Mouse (Mus musculus) retina, adult 2 months (tissue): ENCODE data around the gene Ifi47.

Source experiments
- DNase-seq: peaks from one replicate; pipeline ENCODE4 v3.0.0-alpha.2; 2012; ENCODE audit warnings: low read depth, low spot score

Ifi47 gene

DNA sequence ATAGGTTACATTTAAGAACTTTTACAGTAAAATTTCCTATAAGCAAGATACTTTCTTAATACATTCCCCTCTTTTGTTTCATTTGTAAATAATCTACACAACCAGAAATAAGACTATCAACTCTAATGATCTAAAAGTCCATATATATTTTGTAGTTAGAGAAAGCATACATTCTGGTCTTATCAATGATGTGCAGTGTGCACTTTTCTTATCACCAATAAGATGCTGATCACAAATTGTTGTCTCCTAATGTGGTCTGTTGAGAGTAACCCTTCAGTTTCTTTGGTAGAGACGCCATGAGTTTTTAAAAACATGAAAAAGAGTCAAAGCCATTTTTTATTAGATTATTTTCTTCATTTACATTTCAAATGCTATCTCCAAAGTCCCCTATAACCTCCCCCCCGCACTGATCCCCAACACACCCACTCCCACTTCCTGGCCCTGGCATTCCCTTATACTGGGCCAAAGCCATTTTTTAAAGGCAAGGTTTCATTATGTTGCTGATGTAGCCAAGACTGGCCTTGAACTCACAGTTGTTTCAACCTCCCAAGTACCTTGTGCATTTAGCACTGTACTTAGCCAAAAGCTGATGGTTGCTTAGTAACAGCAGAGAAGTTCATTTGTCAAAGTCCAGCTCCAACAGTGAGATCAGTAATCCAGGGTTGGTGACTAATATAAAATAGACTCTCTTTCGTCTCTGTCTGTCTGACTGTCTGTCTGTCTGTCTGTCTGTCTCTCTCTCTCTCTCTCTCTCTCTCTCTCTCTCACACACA, 13.5 kb downstream of the Ifi47 start:
- no peak for DNase-seq

DNA sequence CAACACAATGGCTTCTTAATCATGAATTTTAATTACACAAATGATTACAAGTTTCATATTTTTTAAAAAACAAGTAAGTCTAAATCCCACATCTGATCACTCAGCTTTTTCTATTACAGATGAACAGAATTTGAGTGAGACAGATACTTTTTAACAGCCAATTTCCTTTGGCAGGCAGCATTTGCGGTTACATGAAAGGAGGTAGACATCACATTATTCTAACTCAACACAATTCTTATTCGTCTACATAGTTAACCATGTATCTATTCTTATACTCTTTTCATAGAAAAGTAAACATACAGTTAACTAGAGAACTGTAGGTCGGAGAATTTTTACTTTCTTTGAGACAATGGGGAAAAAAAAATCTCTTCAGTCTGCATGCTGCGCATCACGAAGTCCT, 14.2 kb downstream of the Ifi47 start:
- no peak for DNase-seq

DNA sequence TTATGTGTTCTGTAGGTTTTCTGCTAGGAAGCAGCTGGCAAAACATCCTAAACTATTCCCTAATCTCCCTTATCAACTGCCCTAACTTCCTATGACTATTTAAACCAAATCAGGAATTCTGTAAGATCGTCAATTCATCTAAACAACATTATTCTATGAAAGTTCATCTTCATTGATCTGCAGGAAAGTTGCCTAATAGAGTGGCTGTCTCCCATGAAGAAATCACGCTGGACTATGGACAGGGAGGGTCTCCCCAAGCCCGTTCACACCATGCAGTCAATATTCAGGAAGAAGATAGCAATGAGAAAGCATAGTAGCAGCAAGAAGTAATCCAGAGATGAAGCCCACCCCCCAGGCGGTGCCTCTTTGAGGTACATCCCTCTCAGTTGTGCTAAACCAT, 14.8 kb downstream of the Ifi47 start:
- no peak for DNase-seq

DNA sequence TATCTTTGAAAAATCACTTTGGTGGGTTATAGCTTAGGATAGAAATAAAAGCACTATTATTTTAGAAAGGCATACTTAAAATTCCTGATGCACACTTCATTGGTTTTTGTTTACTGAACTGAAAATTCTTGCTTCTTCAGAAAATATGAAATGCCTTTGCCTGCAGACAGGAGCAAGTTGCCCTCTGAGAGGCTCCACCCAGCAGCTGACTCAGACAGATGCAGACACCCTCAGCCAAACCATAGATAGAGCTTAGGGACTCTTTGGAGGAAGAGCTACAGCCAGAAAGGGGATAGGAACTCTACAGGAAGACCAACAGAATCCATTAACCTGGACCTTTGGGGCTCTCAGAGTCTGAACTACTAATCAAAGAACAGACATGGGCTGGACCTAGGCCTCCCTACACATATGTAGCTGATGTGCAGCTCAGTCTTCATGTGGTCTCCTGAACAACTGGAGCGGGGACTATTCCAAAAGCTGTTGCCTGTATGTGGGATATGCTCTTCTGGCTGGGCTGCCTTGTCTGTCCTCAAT, 15.7 kb downstream of the Ifi47 start:
- no peak for DNase-seq

DNA sequence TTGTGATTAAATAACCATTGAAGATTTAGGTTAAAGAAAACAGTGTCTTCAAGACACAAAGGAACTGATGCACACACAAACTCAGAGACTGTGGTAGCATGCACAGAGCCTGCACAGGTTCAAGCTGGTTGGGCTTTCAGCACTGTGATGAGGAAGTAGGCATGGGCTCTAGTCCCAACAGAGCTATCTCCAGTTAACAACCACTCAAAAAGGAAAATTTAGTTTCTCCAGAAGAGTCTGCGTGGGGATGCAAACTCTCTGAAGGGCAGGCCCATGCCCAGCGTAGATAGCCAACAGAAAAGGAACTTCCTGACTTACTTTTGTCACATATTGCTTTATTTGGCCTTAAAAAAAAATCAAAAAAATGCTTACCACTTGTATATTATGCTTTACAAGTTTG, 16.4 kb downstream of the Ifi47 start:
- DNase-seq = no peak

DNA sequence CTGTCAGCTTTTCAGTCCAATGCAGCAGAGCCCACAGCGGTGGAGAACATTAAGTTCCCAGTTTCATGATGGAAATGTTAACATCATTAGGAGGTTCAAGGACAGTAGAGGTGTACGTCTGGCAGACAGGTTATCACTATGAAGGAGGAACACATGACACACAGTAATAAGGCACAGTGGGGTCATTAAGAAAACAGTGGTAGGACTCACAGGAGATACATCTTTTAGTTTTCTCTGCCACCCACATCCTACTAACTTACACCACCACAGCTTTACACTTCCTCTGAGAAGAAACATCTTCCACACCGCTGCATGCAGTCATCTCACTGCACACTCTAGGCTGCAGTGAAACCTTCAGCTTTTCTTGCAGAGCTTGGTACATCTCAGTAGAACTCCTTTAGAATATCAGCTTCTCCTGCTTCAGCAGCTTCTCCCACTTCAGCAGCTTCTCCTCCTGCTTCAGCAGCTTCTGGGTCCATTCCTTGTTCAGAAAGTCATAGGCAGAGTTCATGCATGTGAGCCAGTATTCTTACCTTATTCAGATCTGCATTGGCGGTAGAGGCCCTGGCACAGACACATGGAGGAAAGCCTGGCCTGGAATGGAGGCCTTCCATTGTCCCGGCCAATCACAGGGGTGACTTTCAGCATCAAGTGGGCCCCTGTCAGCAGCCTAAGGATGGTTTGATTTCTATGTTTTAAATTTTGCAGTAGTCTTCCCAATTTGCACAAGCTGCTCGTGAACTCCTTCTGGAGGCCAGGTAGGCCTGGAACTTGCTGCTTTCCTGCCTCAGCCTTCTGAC, 17.7 kb downstream of the Ifi47 start:
- DNase-seq = no peak

DNA sequence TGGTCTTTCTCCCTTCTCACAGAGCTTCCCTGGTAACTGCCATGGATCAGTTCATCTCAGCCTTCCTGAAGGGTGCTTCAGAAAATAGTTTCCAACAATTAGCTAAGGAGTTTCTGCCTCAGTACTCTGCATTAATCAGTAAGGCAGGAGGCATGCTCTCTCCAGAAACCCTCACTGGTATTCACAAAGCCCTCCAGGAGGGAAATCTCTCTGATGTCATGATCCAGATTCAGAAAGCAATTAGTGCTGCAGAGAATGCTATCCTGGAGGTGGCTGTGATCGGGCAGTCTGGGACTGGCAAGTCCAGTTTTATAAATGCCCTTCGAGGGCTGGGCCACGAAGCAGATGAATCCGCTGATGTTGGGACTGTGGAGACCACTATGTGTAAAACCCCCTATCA, 19.0 kb downstream of the Ifi47 start:
- DNase-seq = no peak

DNA sequence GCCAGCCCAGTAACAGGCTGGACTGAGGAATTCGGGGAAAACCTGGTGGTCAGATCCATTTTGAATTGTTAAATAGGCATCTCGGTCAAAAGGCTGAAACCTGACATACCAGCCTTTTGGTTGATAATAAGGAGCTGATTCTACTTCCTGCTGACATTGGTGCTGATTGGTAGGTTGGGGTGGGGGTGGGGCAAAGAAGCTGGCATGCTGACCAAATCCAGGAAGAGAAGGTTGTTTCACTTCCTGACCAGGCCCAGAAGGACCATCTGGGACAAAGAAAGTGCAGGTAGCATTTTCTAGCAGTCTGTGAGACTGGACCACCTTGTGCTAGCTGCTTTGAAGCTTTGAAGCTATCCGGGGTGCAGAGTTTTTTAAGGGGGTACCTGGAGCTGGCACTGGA, 24.0 kb downstream of the Ifi47 start:
- no peak for DNase-seq

DNA sequence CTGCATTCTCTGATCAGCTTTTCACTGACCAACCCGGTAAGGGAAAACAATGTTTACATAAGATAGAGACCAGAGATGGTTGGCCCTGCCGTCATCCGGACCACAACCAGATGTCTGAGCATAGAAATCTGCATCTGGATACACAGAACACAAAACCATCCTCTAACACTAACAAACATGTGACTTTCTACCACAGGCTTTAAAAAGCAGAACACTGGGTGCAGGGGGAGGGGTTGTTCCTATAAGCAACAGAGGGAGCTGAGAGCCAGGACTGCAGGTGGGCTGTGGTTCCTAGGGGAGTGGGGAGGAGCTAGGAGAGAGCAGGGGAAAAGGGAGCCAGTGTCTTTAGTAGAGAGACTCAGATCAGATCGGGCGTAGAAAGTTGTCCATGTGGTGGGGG, 25.1 kb downstream of the Ifi47 start:
- no peak for DNase-seq

DNA sequence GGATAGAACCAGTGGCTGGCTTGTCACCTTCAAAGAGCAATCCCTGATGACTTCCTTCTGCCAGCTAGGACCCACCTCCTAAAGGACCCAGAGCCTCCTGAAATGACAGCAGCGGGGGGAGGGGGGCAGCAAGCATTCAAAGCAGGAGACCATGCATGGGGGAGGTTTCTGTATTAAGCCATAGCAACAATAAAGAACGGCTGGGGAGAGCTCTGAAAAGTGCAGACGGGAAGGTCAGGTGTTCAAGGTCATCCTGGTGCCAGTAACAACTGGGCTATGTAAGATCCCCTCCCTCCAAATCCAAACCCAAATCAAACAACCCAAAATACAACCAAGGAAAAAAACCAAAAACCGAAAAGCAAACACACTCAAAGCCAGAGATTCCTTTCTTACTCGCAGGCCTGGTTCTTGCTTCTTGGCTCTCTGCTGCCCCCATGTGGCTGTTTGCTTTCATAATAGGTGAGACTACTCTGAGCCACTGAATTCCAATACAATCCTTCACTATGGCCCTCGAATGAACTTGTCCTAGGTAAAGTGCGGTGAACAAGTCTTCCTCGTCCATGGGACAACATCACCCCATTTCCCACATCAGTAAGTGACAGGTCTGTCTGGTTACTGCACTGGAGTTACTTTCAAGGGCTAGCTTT, 26.8 kb downstream of the Ifi47 start:
- DNase-seq = peak; percentile 61

DNA sequence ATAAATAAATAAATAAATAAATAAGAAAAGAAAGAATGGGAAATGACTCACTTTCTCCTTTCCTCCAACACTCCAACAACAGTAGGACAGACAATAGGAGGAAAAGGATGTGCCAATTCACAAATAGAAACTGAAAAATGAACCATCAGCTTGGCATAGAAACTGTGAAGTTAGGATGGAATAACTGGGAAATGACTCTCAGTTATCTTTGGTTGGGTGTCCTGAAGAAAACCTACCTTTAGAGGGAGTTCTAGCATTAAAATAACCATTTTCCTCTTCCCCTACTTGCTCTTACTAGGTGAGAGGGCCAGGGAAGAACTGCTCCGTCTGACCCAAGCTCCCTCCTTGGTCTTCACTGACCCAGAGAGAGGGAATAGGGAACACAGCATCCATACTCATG, 29.4 kb downstream of the Ifi47 start:
- DNase-seq = no peak

DNA sequence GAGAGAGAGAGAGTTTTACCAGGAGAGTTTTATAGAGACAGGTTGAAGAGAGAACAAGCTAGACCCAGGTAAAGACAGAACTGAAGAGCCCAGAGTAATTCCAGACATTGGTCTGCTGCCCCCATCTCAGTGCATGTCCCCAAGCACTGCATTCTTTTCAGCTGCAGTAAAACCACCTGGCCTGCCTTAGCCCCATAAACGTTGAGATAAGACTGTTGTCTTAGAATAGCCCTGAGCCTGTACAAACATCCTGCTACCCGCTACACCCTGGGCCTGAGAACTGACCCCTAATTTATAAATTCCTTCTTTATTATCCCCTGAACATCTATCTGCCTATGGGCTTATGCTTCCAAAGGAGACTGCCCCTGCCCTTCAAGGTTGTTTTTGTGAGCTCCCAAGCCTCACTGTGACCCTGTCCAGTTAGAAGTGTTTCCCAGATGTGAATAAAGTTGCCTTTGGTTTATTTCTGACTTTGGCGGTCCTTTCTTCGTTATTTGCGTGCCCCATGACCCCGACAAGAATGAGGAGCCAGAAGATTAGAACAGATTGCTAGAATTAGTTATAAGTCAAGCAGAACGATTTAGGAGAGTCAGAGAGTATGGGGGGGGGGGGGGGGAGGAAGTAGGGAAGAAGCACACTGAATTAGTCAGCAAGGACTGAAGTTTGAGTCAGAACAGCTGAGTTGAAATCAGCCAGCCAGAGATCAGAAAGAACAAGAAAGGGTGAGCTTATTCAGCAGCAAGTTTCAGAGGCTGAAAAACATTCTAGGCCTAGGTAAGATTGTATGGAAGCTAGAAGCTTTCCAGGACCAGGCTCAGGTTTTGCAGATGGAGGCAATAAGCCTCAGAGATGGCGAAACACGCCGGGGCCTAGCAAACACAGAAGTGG, 31.5 kb downstream of the Ifi47 start:
- DNase-seq = no peak

DNA sequence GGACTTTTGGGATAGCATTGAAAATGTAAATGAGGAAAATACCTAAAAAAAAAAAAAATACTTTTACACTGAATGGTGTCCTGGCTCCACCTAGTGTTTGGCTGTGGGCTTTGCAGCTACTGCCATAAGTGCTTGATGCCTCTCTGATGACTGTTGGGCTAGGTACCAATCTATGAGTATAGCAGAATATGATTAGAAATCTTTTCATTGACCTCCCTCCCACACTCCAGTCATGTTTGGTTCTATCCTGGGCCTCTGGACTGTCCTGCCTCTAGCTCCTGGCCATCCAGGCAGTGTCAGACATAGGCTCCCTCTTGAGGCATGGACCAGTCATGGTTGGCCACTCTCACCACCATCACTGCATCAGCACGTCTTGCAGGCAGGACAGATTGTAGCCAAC, 32.4 kb downstream of the Ifi47 start:
- DNase-seq = no peak

DNA sequence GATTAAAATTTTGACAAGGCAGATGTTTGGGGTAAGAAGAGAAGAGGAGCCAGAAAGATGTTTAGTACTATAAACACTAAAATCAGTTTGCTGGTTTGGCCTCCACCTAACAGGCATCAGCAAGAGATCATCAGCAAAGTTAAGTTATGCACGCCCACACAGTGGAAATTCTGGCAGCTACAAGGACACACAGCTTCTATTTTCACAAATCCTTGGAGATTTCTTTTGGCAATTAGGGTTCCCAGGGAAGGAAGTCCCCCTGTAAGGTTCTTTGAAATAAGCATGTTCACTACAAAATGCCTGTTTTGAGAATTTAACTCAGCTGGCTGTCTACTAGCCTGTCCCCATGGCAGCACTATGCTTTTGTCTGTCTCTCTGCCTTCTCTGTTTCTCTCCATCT, 34.6 kb downstream of the Ifi47 start:
- DNase-seq = no peak

DNA sequence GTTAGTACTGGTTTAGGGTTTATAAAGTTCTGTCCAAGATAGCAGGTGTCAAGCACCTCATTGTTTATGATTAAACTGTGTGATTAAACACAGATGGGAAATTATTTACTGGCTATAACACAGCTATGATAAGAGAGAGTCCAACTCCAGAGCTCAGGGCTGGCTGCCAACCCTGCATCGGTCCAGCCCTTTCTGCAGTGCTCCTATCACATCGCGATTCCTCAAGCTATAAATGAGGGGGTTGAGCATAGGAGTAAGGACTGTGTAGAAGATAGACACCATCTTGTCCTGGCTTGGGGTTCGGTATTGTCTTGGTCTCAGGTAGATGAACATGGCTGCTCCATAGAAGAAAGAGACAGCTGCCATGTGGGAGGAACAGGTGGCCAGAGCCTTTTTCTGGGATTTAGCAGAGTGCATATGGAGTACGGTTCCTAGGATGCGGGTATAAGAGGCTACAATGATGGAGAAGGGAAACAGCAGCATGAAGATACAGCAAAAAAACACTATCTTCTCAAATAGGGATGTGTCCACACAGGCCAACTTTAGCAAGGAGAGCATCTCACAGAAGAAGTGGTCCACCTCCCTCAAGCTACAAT, 36.3 kb downstream of the Ifi47 start:
- no peak for DNase-seq

DNA sequence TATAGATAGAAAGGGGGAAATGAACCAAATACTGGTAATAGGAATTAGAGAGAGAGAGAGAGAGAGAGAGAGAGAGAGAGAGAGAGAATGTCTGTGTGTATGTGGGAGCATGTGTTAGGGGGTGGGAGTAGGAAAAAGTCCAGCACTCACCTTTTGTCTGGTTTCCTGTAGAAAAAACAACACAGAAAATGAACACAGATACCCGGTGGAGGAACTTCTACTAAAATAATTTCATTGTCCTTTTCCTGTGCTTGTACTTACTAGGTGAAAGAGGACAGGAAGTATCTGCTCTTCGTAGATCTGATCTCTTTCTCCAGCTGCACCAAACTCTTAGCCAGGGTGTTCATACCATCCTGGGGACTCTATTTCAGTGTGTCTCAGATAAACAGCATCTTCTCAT, 37.8 kb downstream of the Ifi47 start:
- no peak for DNase-seq

DNA sequence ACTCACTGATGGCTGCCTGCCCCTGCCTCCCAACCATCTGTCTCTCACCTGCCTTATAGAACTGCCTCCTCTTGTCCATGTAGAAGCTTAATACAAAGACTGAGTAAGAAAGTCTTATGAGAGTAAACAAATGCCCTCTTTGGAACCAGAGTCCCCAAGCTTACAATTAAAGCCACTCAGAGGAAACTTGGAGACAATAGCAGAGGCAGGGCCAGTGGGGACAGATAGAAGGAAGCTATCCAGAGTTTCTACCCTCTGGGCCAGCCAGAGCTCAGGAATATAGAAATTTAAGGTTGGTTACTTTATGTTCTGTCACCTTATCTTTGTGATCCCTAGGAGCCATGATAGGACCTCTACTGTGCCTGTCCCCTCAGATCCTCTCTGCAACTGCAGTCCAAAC, 38.4 kb downstream of the Ifi47 start, which contains the start of gene Olfr1396:
Olfr1396 (minus strand) TSS at position 101 of the 400 bp plus-strand sequence.
- no peak for DNase-seq

DNA sequence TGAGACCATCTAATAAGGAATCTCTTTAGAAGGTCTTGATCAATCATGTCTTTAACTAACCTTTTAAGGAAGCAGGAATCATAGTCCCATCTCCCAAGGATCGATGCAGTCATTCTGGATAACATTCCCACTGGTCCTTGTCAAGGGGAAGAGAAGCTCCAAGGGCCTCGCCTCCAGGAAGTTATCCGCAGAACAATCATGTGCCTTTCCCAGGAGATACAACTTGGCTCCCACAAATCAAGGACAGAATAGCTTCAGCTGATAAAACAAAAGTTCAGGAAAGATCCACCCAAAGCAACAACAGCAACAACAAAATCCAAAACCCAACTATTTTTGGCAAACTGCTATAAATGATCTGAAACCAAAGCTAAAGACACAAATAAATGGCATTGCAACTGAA, 43.2 kb downstream of the Ifi47 start:
- no peak for DNase-seq

DNA sequence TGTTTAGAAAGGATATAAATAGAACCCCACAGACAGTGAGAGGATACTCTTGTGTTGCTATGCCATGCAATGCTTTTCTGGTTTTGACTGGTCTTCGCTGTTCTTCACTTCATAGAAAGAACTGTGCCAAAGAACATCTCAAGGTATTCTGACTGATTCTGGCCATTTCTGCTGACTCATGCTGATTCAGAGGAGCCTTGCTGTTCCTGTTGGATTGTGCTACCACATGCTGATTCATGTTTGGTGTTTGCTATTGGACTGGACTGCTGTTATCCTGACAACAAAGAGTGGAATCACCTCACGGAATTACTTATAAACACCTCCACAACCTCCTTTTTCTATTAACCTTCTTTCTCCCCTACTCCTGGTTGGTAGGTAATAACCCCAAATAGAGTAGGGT, 47.8 kb downstream of the Ifi47 start:
- no peak for DNase-seq

DNA sequence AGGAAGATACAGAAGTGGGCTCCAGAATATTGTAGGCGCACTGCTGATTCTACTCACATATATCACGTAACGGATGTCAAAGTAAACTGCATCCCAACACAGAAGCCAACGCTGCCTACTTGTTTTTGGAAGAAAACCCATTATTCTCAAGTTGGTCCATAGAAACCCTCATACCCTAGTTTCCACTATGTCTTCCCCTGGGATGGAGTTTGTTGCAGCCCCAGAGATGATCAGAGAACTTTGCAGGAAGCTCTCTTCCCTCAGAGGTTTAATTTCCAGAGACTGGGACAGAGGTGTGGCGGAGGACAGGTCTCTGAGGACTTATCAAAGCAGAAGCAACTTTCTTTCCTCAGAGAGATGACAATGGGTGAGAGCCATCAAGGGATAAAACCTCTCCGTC, 65.6 kb downstream of the Ifi47 start, which contains the start of gene Olfr1395:
Olfr1395 (plus strand) TSS at position 301 of the 400 bp plus-strand sequence.
- DNase-seq = no peak
